Mouse (Mus musculus) brain, embryonic 14.5 days (tissue): ENCODE measurements around the gene Kcnn4. TPM values are rescaled to one million over a fixed set of nuclear protein-coding genes. Genes with fewer than 3 reads are reported as not detected.

Experiments
- DNase-seq: peaks from one replicate; pipeline ENCODE4 v3.0.0-alpha.2; 2011; ENCODE audit warnings: low read depth
- CTCF ChIP-seq: fragments of 200-500 bp; IDR thresholded peaks from 2 replicates; pipeline ENCODE4 v1.5.1; 2012; ENCODE audit warnings: inconsistent platforms, mild to moderate bottlenecking, moderate library complexity, borderline replicate concordance; ENCODE audit not compliant: insufficient read depth, insufficient read length; ENCODE audit errors: extremely low read depth
- POLR2A ChIP-seq: fragments of 200-500 bp; IDR thresholded peaks from 2 replicates; pipeline ENCODE4 v1.6.1; 2012; ENCODE audit warnings: mild to moderate bottlenecking, inconsistent platforms, borderline replicate concordance; ENCODE audit not compliant: poor library complexity, insufficient read depth, insufficient read length, severe bottlenecking; ENCODE audit errors: extremely low read depth
- polyA plus RNA-seq: library from polyadenylated mRNA; depleted of rRNA; stranded (reverse); fragments of >200 nt; gene quantifications from 2 replicates; pipeline ENCODE4 v1.2.3, GENCODE M21; 2012

The Kcnn4 gene
- polyA plus RNA-seq, 1 experiment: 1.4 TPM

GRCm38 (mm10) chr7:24371012-24371808 lies 1.1 kb downstream of the Kcnn4 start:
- DNase-seq: no peak
- no peak for TF ChIP-seq POLR2A
- no peak for TF ChIP-seq CTCF

- no peak for DNase-seq
- TF ChIP-seq POLR2A (no peak), CTCF (no peak)
Observed at GRCm38 (mm10) chr7:24371809-24372145, 1.7 kb downstream of the Kcnn4 start.

- no peak for DNase-seq
- TF ChIP-seq POLR2A (no peak), CTCF (no peak)
Observed at GRCm38 (mm10) chr7:24372300-24372699, 2.2 kb downstream of the Kcnn4 start.

- no peak for DNase-seq
- TF ChIP-seq CTCF (no peak), POLR2A (no peak)
Observed at GRCm38 (mm10) chr7:24372786-24373185, 2.7 kb downstream of the Kcnn4 start.

GRCm38 (mm10) chr7:24373538-24374379 lies 3.7 kb downstream of the Kcnn4 start:
- peak; percentile 82 for DNase-seq
- TF ChIP-seq CTCF (no peak), POLR2A (no peak)

GRCm38 (mm10) chr7:24376456-24376855 lies 6.4 kb downstream of the Kcnn4 start:
- TF ChIP-seq CTCF (no peak), POLR2A (no peak)
- no peak for DNase-seq

GRCm38 (mm10) chr7:24377091-24377865 lies 7.2 kb downstream of the Kcnn4 start:
- TF ChIP-seq CTCF: peak; percentile 30; the same call in 1 of the 2 replicates
- TF ChIP-seq POLR2A: no peak
- DNase-seq: no peak

- peak; percentile 46 for DNase-seq
- TF ChIP-seq CTCF: no peak
- TF ChIP-seq POLR2A: no peak
Observed at GRCm38 (mm10) chr7:24378049-24378701, 8.1 kb downstream of the Kcnn4 start.

- TF ChIP-seq CTCF (no peak), POLR2A (no peak)
- DNase-seq: no peak
Observed at GRCm38 (mm10) chr7:24379934-24380333, 9.9 kb downstream of the Kcnn4 start.

GRCm38 (mm10) chr7:24380370-24380769 lies 10.3 kb downstream of the Kcnn4 start:
- DNase-seq: no peak
- TF ChIP-seq CTCF (no peak), POLR2A (no peak)
